Mouse (Mus musculus) heart, postnatal 25 days (tissue): ENCODE results near the gene Scd2. TPM values are rescaled to one million over a fixed set of nuclear protein-coding genes. Genes with fewer than 3 reads are reported as not detected.
"Not testable (repeated sequence)": the region's sequence is repeated elsewhere in the genome, so short reads cannot be mapped to it uniquely, and the experiment has no call there.

Experiments used
- DNase-seq: peaks from one replicate; pipeline ENCODE4 v3.0.0; 2022; ENCODE audit warnings: low spot score
- intact Hi-C: fragments of 180-260 bp; cut with DNase I; formaldehyde crosslinking; loops from one replicate; pipeline ENCODE4 v1.15.1; 2025
- total RNA-seq, 2 experiments: library from RNA; stranded (reverse); gene quantifications; 2 replicates each; pipeline ENCODE4 v1.2.3; 2021

The Scd2 gene
- total RNA-seq, 2 experiments from 2014 or later = 12.5 to 13.1 TPM

DNA sequence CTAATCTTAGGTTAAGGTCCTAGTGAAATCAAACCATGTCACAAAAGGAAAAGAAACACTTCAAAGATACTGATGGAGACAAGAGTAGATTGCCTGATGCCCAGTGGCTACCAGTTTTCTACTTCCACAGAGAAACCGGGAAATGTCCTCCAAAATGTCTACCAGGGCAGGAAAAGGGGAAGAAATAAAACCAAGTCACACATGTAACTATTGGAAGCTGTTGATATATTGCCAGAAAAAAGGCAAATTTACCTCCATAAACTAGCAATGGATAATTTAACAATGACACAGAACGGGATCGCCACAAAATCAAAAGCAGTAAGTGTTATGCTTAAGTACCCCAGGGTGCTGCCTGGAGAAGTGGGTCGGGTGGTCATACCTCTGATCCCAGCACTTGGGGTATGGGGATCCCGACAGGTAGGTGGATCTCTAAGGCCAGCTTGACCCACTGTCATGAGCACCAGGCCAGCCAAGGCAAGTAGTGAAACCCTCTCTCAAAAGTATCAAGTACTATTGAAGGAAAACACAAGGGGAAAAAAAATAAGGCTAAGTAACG, 14.5 kb downstream of the Scd2 start:
- intact Hi-C loops = no loop called here
- no peak for DNase-seq

DNA sequence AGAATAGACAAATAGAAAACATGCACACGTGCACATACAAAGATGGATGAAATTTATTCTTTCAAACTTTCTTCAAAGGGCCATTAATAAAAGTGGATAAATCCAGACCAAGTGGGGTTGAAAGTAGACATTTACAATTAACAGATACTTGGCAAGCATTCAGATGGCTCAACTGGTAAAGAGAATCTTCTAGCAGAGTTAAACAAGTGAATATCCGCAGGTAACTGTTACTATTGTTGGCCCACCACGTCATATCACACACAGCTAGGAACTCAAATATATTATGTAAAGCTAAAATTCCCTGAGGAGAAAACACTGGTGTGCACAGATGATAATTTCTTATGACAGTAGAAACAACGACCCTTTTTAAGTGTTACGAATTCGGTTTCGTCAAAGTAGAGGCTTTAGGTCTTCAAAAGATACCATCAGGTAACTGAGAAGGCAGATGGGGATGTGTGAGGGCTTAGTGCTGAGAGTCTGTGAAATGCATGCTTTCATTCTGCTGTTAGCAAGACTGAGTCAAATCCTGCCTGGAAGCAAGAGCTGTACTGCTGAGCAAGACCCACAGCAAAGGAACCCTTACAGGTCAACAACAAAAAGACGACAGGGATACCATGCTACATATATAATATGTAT, 15.3 kb downstream of the Scd2 start:
- DNase-seq = no peak
- intact Hi-C loops = no loop called here

DNA sequence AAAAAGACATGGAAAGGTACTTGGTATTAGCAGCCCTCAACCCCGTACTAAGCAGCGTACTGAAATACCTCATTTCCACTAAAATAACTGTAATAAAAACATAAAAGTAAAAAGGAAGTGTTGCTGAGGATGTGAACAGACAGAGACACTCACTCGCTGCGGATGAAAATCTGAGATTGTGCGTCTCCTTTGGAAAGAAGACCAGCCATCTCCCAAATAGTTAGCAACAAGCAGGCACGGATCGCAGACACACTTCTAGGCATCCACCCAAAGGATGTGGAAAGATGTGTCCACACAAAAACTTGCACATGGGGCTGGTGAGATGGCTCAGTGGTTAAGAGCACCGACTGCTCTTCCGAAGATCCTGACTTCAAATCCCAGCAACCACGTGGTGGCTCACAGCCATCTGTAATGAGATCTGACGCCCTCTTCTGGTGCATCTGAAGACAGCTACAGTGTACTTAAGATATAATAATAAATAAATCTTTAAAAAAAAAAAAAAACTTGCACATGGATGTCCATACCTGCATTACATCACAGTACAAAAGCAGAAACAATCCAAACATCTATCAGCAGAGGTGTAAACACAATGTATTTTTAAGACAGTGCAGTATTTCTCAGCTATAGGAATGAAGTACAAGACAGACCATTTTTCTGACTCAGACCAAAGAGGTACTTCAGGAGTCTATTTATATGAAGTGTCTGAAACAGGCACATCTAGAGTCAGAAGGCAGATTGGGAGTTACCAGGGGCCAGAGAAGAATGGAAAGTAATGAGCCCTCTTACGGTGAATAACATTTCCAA, 16.1 kb downstream of the Scd2 start:
- DNase-seq = no peak
- intact Hi-C loops = no loop called here

DNA sequence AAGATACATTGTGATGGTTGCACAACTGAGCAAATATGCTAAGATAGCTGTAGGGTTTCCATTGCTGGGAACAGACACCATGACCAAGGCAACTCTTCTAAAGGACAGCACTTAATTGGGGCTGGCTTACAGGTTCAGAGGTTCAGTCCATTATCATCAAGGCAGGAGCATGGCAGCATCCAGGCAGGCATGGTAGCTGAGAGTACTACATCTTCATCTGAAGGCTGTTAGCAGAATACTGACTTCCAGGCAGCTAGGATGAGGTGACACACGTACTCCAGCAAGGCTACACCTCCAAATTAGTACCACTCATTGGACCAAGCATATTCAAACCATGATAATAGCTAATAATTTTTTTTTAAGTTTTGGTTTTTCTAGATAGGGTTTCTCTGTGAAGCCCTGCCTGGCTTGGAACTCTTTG, 16.7 kb downstream of the Scd2 start:
- DNase-seq, intact Hi-C loops: not testable (repeated sequence)

DNA sequence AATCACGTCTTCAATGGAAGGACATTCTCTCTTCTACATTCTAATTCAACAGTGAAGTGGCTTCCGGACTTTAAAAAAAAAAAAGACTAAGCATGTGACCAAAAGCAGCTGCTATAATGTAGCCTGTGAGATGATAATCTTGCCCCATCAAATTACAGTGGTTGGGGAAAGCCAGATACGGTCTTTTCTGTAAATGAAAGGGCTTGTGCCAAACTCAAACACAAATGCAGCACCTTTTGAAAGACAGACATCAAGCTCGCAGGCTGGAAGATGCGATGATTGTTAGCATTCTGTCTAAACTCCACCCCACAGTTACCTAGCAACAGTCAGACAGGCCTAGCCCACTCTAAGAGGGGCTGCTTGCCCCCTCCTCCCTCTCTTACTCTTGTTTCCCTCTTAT, 17.3 kb downstream of the Scd2 start:
- DNase-seq = no peak
- intact Hi-C loops = no loop called here

DNA sequence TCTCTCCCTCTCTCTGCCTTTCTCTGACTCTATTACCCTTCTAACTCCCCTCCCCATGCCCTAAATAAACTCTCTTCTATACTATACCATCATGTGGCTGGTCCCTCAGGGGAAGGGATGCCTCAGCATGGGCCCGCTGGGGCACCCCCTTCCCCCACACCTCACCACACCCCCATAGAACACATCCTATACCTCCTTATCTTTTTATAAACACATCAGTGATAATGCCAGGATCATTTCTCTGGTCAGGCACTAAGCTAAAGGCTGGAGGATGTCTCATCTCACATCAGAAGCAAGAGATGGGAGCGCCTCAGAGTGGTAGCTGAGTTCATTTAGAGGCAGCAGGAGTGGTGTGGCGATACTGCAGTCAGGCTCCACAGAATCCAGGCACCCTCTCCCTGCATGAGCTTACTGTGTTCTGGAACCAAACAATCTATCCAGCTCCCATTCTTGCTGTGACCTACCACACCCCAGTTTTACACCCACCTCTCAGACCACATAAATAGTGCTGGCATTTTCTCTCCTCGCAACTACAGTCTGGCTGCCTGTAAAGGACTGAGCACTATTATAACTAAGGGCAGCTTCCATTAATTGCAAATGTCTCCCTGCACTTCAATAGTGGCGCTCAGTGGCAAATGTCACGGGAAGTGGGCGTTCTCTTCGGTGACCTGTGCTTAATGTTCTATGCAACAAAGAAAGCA, 18.0 kb downstream of the Scd2 start:
- intact Hi-C loops = no loop called here
- no peak for DNase-seq

DNA sequence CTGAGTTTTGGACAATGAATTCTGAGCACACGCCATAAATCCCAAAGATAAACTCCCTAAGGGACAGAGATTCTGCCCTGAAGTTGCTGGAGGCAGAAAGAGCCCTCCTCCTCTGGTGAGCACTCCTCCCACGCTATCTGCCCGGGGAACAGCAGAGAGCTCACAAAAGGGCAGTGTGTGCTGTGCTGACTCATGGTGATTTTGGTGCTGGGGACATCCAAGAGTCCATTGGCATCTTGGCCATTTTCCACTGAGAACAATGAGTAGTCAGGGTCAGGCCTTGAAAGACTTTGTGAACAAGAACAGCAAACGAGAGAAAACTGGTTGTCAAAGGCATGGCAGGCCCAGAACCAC, 18.5 kb downstream of the Scd2 start:
- DNase-seq = no peak
- intact Hi-C loops = no loop called here

DNA sequence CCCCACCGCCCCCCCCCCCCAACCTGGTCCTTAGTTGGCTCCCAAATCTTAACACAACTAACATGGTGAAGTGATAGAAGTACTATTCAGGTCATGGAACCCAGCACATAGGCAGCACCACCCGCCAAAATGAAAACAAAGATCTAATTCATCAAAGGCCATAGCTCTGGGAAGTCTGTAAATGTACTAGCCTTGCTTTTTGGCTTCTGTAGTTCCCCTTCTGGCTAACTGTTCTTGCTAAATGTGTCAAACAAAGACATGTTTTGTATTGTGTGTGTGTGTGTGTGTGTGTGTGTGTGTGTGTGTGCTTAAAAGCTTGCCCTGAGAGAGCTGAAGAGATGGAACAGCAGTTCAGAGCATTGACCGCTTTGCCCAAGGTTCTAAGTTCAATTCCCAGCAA, 19.6 kb downstream of the Scd2 start:
- no peak for DNase-seq
- intact Hi-C loops = no loop called here

DNA sequence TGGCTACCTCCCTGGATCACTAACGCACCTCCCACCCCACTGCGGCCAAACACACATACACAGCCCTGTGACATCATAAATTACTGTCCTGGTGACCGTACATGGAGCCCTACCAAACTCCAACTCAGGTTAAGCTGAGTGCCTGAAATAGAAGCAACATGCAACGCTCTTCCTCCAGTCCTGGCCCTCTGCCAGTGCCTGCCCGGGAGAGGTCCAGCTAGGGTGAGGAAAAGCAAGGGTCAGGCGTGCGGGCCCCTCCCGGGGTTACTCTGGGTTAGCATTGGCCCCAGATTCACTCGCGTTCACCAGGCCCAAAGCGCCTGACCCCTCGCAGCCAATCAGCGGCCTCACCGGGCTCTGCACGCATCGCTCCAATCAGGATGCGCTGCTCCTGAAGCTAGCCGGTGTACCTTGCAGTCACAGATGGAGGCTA, 20.9 kb downstream of the Scd2 start:
- peak; percentile 87 for DNase-seq
- intact Hi-C loops = no loop called here

DNA sequence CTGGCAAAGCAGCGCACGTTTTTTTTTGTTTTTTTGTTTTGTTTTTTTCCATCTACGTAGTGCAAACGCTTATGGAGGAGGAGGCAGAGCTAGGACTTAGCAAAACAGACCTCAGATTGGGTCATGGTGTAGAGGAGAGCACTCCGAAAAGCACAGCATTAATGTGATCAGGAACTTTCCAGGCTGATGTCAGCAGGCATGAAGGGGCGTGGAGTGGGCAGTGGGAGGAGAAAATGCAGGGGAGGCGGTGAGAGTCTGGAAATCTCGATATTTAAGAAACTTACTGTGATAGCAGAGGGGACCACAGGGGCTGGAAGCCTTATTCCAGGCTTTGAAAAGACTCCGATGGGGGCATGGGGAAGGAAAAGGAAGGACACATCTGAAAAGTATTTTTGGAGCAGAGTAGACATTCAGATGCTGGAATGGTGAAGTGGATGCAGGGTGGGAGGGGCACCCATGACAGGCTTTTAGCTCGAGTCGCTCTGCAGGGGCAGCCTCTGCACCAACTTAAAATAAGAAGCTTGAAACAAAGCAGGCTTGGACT, 21.5 kb downstream of the Scd2 start:
- intact Hi-C loops = no loop called here

DNA sequence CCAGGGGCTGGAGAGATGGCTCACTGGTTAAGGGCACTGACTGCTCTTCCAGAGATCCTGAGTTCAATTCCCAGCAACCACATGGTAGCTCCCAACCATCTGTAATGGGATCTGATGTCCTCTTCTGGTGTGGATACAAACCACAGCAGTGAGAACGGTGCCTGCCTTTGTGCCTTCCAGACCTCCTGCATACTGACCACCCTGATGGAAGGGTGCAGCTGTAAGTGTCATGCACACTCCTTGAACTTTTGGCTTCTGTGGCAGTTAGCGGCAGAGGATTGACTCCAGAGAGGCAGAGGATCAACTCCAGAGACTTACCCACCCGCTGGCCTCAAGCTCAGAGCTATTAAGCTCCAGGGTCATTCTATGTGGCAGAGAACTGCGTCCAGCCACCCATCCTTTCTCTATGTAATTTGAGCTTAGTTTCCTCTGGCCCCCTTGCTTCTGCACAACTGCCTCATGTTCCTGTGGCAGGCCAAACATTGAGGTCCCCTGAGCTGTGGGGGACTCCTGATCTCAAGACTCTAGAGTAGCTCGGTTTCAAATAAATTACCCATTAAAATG, 23.4 kb downstream of the Scd2 start:
- intact Hi-C loops = no loop called here
- DNase-seq = no peak

More for the DNA sequence above, 21.5 kb downstream of the Scd2 start:
- DNase-seq = peak; percentile 41

DNA sequence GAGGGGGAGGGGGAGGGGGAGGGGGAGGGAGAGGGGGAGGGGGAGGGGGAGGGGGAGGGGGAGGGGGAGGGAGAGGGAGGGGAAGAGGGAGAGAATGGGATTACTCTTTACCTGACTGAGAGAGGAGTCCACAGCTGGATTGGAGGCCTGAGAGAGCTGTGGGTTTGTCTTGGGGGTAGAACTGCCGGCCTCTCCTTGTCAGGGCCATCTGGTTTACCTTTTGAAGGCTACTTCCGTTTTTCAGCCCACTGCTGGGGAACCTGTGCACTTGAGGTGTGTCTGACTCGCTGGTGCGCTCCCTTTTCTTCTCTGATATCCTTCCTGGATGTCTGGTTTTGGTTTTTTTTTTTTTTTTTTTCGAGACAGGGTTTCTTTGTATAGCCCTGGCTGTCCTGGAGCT, 23.9 kb downstream of the Scd2 start:
- DNase-seq = no peak
- intact Hi-C loops = no loop called here

DNA sequence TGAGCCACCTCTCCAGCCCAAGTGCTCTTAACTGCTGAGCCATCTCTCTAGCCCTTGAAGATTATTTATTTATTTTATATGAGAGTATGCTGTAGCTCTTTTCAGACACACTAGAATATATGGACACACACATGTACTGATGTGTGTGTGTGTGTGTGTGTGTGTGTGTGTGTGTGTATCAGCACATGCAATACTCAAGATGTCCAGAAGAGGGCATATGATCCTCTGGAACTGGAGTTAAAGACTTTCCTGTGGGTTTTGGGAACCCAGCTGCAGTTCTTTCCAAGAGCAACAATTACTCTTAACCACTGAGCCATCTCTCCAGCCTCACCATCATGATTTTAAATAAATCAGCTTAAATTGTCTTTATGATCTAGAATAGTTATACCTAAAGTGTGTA, 25.1 kb downstream of the Scd2 start:
- intact Hi-C loops = no loop called here
- no peak for DNase-seq

DNA sequence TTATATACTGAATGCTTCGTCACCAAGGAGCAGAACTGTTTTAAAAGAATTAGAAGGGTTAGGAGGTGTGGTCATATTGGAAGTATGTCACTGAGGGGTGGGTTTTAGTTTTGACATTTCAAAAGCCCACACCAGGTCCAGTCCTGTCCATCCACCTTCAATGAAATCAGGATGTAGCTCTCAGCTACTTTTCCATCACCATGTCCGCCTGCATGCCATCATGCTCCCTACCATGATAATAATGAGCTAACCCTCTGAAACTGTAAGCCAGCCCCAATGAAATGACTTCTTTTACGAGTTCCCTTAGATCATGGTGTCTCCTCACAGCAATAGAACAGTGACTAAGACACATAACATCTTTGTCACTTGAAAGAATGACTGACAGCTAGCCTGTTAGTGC, 26.8 kb downstream of the Scd2 start:
- no peak for DNase-seq
- intact Hi-C loops = no loop called here

DNA sequence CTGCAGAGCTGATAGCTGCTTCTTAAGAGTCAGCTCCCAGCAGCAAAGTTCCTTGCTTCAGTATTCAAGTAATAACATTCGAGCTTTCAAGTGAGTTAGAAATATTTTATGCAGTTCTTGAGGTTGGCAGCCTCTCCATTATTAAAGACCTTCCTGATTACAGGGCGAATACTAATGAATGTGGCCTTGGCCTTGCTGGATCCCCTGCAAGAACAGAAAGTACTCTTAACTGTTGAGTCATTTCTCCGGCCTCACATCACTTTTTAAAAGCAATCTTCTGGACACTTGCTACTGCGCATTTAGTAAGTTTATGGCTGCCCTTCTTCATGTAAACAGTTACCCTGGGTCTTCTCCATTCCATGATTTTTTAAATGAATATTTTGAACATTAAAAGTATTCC, 27.7 kb downstream of the Scd2 start:
- DNase-seq = no peak

DNA sequence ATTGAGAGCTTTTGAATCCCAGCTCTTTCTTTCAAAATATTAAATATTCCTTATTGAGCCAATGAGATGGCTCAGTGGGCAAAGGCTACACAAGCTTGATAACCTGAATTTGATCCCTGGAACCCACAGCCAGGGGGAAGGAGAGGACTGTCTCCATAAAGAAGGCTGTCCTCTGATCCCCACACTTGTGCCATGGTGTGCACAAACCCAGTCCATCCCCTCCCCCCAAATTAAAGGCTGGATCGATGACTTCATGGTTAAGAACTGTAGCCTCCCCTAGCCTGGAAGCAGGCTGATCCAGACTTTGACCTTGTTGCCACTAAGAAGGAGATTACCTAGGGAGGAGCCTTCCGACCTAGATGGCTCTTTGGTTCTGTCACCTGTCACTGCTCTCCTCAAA, 28.2 kb downstream of the Scd2 start:
- no peak for DNase-seq
- intact Hi-C loops = no loop called here

More for the DNA sequence above, 27.7 kb downstream of the Scd2 start:
- intact Hi-C loops = no loop called here

DNA sequence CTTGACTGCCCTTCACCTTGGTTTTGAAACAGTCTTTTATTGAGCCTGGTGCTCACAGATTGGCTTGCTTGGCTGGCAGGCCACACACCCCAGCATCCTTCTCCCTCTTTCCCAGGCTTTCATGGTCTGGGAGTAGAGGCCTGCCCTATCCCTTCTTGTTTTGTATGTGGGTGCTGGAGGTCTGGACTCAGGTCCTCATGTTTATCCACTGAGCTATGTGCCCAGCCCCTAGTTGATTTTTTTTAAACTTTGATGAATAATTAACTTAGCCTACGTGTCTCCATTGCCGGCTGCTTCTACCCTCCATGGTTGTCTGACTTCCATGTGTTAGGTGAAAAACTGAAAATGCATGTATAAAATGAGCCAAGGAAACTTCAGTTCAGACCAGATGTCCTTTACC, 36.1 kb downstream of the Scd2 start:
- no peak for DNase-seq
- intact Hi-C loops = no loop called here

DNA sequence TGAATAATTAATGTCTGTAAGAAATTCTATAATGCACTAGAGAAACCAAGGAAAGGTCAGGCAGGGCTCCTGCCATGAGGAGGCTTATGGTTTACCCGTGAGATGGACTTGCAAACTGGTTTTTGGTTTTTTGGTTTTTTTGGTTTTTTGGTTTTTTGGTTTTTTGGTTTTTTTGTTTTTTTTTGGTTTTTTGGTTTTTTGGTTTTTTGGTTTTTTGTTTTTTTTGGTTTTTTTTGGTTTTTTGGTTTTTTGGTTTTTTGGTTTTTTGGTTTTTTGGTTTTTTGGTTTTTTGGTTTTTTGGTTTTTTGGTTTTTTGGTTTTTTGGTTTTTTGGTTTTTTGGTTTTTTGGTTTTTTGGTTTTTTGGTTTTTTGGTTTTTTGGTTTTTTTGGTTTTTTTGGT, 37.7 kb downstream of the Scd2 start:
- intact Hi-C loops, DNase-seq: not testable (repeated sequence)

DNA sequence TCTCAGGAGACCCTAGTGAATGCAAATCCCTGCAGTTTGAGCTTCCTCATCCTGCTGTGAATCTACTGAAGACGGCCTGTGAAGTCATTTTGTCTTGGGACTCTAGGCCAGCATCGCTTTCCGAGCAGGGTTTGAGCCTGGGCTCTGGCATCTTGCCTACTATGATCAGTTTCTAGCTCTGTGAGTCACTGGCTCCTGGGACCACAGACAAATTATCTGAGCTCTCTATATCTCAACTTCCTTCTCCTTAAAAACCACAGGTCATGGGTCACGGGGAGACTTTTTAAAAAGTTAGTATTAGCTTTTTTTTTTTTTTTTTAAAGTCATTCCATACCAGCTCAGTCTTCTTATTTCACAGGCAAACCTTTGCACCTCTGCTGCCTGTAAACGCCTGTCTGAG, 38.4 kb downstream of the Scd2 start:
- intact Hi-C loops = no loop called here
- DNase-seq = no peak

DNA sequence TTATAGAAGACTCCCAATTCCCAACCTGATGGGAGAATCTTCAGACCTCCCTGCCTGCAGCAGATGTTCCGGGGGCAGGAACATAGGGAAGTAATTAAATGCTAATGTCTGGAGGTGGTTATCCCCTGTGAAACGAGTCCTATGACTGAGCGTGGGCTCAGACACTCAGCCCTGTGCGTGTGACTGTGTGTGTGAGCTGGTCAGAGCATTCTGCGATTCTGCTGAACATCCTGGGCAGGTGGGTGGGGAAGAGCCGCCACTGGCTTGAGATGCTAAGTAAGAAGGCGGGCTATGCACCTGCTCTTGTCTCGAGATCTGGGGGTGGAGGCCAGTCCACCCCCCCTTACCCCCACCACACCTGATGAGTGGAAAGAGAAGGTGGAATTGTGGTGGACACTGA, 38.9 kb downstream of the Scd2 start:
- no peak for DNase-seq
- intact Hi-C loops = no loop called here
